Mouse (Mus musculus) spleen, embryonic (tissue): ENCODE data around the gene Myo6.

Source experiments
- CTCF ChIA-PET: fragments of 350-600 bp; sonication (Branson Sonifier 250); formaldehyde crosslinking; loops from one replicate; lab custom pipeline; 2022; lab: Charles Lee

Myo6 gene

DNA sequence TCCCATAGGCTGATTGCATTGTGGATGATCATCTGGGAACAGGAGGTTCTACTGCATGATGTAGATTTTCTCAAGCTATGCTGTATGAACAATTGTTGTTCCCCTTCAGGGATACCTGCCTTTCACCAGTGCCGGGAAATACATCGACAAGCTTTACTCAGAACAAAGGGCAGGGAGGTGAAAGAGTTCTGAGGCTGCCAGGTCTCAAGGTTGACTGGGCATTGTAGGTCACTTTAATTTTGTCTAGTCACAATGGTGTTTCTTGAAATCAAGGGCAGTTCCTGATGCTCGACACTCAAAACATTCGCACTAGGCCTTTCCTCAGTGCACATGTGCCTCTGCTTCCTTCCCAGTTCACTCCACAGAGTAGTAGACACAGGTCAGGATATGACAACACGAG lies 15.9 kb downstream of the Myo6 start:
- CTCF ChIA-PET, result no interaction called here

DNA sequence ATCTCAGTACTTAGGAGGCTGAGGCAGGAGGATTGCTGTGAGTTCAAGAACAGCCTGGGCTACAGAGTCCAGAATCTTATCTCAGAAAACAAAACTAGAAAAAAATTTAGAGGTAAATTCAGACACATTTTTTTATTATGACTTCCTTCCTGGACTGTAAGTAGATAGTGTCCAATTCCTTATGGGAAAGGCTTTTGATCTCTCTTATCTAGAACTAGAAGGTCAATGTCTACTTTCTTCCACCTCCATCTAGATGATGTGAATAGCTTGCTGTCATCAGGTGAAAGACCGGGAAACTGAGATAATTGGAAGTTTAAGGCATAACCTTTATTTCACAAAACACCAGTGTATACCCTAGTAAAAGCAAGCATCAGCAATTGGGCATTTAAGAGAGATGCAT lies 16.9 kb downstream of the Myo6 start:
- CTCF ChIA-PET, result no interaction called here

DNA sequence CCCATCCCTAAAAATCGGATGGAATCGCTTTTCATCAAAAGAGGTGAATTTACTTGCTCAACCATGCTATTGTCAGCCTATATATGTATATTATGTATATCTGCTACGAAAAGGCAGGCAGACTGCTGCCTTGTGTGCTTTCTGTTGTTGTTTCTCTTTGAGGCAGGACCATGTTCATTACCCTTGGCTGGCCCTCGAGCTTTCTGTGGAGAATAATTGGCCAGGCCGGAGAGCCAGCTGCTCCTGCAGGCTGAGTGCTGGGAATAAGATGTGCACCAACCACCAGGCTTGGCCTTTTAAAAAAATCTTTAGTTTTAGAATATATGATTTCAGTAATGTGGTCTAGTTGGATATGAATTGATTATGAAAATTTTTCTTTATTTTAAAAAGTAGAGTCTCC lies 19.3 kb downstream of the Myo6 start:
- CTCF ChIA-PET, result no interaction called here

DNA sequence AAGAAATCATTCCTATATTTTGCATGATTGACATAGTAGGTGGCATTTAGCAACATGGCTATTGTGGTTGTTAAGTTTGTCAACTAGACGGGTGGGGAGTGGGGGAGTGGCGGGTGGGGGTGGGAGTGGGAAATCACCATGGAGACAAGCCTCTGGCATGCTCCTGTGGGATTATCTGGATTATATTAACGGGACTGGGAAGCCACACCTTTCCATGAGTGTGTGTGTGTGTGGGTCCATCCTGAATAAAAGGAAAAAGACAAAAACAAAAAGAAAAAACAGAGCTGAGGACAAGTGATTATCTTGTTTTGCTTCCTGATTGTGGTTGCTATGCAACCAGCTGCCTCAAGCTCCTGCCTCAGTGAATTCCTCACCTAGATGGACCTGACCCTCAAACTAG lies 20.9 kb downstream of the Myo6 start:
- CTCF ChIA-PET, result no interaction called here

DNA sequence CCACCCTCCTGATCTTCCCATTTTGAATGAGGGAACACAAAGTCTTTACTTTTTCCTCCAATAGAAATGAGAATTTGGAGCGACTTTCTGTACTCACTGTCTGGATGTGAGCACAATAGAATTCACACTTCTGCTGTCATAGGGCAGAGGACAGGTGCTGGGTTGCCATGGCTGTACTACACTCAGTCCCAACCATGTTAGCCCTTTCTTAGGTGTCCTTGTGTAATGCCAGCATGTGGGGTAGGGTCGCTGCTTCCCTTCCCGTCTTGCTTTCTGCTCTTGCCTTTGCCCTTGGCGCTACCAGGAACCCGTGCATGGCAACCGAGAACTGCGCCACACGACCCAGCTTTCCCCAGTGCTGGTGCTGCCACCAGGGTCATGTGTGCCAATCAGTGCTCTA lies 21.9 kb downstream of the Myo6 start:
- CTCF ChIA-PET, result no interaction called here

DNA sequence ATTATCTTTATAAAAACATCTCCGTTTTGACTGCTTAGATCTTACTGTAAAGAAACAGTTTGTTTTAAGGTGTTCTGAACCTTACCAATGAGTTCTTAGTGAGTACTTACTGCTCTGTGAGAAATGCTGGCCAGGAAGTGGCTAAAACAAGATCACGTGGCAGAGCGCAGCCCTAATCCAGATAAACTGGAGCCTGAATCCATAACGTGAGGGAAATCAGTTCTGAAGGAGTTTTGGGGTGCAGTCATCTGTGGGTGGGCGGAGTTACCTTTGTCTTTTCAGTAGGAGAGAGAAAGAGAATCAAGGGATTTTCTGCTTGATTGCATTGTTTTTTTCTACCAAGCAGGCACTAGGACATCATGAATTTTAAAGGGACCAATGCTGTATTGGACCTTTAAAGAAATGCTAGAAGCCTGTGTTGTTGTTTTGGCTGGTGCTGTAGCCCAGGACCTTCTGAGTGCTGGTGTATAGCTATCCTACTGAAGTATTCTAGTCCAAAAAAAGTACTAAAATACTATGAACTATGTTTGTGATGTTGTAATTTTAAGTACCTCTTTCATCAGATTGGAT lies 23.6 kb downstream of the Myo6 start:
- CTCF ChIA-PET, result no interaction called here

DNA sequence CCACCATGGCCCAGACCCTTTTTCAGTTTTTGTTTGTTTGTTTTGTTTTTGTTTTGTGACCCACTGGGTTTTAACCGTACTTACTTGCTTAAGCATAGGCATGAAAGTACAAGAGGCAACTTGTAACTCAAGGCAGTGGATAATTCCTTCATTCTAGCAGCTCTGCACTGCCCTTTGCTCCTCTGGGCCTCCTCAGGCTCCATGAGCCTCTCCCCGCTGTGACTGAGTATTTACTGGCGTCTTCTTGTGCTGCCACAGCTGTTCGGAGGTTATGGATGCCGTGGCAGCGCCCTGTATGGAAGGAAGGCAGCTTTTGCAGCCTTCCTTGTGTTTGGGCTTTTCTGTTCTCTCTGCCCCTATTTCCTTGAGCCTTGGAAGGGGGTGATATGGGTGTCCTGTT lies 26.4 kb downstream of the Myo6 start:
- CTCF ChIA-PET, result no interaction called here

DNA sequence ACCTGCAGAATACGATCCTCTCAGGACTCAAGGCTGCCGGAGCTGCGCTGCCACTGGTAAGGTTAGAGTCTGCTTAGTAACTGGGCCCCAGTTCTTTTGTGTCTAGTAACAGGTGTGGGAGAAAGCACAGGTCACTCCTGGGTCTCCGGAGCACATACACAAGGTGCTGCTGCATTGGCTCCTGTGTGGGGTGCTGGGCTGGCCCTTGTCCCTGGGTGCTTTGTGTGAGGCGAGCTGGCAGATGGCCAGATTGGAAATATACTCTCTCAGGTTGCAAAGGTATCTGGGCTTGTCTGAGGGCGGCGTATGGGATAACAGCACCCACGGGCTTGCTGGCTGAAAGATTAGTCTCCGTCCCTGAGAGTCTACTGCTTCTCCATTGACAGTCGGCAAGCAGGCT lies 27.5 kb downstream of the Myo6 start:
- CTCF ChIA-PET, result no interaction called here

DNA sequence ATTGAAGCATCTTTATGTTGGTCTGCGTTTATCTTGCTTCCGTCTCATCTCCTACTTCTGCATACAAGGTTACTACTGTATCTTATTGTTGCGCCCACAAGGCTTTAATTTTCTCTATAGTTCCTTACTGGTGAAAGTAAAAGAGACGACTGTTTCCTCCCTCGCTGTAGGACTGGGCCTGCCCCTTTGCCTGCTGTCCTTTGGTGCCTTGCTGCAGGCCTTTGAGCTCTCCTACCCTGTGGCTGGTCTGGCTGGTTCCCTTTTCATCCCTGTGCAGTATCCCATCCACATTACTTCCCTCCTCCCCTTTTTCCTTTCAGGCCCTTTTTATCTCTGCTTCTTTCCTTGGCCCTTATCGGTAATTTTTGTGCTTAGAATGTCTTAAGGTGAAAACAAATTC lies 29.6 kb downstream of the Myo6 start:
- CTCF ChIA-PET, result no interaction called here

DNA sequence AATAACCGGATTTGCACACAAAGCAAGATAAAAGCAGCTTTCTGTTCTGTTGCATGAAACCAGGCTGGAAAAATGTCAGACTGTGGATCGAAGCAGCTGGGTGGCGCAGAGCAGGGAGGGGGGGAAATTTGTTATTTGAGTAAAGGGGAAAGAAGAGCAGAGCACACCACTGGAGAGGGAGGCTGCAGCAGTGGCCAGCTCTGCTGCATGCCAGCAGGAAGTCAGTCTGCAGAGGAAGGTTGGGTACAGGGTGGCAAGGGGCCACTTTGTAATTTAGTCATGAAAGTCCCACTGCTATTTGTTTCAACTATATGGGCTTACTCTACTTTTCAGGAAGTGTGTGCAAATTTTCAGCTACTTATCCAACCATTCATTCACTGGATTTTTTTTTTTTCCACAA lies 31.3 kb downstream of the Myo6 start:
- CTCF ChIA-PET, result no interaction called here

DNA sequence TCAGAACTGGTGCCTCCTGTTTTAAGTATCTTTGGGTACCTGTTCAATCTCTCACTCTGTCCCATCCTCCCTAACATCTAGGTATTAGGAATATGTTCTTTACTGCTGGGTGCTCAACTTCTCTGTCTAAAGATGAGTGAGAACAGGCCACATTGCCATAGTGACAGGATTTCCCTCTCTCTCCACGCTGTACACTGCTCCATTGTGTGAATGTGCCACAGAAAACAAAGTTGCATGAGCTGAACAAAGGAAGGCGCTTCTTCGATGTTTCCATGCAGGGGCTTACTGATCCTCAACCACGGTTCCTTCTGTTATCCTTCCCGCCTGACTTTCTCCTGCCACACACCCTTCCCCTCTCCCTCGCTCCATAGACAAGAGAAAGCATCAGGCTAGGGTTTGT lies 32.4 kb downstream of the Myo6 start:
- CTCF ChIA-PET, result no interaction called here

DNA sequence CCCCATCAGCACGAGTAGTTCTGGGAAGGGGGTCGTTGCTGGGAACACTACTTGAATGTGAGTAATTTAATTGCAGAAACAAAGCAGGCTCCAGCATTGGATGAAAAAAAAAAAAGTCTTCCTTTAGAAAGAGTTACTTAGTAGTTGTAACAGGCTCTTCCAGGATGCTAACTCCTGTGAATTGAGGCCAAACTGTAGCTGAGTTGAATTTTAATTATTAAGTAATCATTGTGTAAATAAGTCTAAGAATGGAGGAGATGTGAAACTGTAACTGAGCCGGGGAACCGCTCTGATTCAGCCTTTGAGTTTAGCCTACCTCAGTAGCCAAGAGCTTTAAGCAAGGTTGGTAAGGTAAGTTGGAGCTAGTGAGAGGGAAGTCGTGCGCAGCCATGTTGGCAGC lies 36.0 kb downstream of the Myo6 start:
- CTCF ChIA-PET, result interaction anchor here (0.7 kb wide), 1 partner anchor 171 kb away, joined by 4 read pairs; no protein-coding TSS in a partner anchor

DNA sequence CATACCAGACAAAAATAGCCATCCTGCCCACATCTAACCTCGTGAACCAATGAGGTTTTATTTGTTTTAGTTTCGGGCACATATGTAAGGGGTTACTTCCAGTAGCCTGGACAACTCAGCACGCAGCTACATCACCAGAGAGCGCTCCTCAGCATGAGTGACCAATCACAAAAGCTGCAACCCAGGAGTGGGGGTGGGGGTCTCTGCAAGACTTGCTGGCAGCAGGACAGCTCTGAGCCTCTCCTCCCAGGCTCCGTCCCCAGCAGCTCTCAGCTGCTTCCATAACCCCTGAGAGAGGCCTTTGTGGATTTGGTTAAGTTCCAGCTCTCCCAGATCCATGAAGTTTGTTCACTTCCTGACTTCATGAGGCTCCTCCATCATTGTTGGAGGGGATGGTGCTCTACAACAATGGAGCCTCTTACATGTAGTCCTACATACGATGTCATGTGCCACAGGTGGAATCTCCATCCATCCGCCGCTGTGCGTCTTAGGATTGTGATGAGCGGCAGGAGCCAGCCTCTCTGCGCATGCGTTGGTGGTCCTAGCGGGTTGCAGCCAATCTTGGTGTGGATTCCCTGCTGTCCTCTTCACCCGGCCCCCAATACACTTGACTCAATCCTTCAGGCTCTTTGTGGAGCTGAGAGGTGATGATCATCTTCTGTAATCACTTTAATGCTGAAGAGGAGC lies 37.7 kb downstream of the Myo6 start:
- CTCF ChIA-PET, result no interaction called here

DNA sequence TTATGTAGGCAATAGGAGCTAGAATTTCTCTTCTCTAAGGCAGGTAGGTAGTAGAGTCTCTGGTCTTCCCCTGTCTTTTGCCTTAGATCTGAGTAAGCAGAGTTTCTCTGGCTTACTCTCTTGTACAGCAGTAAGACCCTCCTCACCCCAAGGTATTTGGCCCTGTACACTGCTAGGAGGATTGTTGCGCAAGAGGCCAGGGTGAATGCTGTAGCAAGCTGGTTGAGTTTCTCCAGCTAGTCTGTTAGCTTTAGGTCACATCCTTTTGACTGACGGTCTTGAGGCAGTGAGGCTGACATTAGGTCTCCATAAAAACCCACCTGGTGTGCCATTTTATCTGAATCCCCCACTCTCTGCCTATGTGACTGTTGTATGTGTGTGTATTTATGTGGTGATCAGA lies 43.9 kb downstream of the Myo6 start:
- CTCF ChIA-PET, result no interaction called here

DNA sequence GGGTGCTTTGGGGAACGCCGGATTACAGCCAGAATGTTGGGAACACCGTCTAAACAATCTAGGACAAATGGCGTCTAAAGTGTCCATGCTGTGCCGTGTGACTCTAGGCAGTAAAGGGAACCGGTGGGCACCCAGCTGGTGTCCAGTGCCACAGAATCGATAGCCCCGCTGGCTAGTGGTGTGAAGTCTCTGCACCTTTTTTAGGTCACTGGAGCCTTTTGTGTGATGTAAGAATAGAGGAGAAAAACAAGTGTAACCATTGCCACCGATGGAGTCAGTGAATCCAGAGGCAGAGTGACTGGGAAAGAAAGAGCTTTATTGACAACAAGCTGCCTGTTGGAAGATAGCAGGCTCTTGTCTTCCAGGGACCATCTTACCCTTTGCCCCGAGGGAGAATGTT lies 44.6 kb downstream of the Myo6 start:
- CTCF ChIA-PET, result no interaction called here

DNA sequence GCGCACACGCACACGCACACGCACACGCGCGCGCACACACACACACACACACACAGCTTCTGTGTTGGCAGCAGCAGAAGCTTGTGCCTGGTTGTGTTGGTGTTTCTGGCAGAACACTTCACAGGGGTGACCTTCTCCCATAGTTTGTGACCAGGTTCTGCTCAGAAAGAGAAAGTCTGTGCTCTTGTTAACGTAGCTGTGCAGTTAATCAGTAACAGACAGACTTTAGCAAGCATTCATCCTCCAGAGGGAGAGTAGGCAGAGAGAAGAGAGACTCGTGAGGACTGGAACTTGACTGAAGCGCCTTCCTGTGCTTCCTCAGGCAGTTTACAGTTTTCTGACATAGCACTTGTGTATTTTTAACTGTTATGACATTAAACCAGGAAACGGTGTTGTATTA lies 45.3 kb downstream of the Myo6 start:
- CTCF ChIA-PET, result no interaction called here

DNA sequence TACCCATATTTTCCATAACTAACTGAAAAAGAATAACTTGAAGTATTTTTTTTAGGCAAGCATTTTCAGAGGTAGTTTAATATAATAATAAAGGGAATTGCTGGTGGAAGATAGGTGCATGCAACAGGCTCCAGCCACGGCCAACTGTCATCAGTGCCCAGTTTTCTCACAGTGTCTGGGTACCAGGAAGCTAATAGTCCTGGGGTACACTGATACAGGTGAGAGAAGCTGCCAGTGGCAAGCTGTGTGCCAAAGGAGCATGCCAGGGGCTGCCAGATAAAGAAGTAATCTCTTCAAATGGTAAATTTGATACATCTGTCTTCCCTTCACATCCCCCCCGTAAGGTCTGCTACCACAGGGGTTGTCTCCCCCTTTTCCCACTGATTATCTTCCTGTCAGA lies 48.6 kb downstream of the Myo6 start:
- CTCF ChIA-PET, result no interaction called here

DNA sequence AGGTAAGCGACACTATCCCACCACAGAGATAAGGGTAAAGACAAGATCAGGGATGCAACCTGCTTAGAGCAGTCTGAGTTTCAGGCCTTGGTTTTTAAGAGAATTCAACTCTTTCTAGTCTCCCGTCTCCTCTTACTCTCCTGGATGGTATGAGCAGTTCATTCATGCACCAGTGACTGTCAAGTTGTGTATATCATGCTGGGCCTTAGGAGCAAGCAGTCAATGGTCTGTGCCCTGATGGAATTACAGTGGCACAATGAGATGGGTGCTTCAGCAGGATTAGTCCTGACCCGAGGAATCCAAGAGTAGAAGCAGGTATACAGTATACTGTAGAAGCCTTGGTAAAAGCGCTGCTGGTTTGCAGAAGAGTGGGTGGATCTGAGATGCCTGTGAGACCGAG lies 50.7 kb downstream of the Myo6 start:
- CTCF ChIA-PET, result no interaction called here

DNA sequence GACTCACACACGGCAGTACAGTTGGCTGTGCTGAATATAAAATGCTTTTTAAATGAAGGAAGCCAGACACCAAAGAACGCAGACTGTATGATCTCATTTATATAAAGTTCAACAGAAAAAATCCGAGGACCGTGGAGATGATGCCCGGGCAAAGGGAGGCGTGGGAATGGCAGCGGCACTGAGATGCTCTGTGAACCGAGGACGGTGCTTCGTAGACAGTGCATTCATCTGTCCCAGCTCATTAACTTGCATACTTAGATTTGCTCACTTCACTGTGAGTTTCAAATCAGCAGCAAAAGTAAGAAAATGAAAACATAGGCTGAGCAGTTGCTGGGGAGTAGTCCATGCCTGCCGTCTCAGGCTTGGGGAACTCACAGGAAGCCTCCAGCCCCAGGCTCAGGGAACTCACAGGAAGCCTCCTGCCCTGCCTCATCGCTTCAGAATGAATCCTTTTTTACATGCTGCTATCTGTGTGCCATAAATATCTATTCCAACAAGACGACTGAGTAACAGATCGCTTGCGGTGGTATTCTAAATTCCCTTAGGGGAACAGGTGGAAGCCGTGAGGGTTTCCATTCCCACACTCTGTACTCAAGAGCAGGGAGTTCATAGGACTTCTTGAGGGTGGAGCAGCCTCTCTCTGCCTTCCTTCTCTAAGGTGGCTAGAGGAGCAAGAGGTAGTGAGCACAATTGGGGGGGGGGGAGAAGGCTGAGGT lies 52.1 kb downstream of the Myo6 start:
- CTCF ChIA-PET, result no interaction called here

DNA sequence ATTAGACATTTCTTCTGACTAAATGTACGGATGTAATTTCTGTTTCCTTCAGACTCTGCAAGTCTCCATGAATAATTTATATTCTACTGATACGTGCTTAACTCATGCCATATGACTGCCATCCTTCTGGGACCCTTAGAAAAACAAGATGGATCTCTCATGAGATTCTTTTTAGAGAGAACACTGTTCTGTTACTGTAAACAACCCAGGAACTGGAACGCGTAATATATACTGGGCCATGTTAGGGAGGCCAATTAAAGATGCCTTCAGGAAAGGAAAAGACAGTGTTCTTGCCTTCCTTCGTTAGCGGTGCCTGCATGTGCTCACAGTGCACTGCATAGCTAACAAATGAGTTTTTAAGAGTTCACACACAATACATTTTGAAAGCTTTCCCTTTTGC lies 53.9 kb downstream of the Myo6 start:
- CTCF ChIA-PET, result no interaction called here

DNA sequence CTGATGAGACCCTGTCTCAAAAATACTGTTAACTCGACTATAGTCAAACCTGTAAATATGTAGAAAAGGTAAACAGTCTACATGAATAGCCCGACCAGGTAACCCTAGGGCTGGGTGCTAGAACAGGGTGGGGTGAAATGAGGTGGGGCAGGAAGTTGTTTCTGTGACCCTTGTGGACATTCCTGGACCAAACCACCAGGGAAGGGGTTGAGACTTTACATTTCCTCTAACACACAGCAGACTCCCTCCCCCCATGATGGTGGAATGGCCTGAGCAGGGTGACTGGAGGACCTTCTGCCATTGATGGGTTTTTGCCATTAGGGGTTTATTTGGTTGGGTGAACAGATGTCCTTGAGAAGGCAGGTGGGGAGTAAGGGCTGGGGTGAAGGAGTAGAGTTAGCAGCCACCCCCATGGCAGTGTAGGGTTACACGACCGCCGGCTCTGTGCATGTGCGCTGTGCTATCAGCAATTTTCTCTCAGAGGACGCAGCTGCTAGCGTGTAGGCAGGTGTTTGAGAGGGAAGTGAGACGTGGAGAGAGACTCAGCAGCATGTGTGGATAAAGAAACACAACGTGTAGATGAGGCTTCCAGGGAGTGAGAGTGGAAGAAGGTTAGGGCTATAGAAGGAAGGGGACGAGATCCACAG lies 59.3 kb downstream of the Myo6 start:
- CTCF ChIA-PET, result no interaction called here

DNA sequence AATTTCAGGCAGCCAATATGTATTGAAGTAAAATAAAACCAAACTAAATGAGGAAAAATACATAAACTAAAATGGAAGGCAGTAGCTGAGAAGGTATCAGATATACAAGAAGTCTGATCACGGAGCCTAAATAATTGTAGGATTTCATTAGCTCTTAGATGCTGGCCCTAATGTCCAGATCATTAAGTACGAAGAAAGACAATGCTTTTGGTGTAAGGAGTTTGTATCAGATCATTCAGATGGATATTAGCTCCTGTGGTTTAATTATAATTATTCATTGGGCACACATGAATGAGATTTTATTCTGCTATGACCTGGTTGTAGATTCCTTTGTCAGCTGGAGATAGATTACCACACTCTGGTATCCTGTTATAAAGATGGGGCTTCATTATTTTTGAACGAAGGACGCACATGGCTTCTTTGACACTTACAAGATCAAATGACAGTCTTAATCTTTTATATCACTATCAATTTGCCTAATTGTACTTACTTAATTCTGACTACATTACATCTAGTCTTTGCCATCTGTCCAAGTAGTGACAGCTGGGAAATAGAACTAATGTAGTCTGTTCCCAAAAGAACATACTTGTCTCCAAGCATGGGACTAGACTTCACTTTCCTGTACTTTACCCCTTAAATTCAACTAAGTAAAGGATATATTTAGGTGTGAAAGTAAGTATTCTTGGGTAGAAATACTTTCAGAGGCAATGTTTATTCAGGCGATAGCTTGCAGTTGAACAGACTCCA lies 61.9 kb downstream of the Myo6 start:
- CTCF ChIA-PET, result no interaction called here
